Mouse (Mus musculus): Measurements from ENCODE around the gene Sbsn.

DNA sequence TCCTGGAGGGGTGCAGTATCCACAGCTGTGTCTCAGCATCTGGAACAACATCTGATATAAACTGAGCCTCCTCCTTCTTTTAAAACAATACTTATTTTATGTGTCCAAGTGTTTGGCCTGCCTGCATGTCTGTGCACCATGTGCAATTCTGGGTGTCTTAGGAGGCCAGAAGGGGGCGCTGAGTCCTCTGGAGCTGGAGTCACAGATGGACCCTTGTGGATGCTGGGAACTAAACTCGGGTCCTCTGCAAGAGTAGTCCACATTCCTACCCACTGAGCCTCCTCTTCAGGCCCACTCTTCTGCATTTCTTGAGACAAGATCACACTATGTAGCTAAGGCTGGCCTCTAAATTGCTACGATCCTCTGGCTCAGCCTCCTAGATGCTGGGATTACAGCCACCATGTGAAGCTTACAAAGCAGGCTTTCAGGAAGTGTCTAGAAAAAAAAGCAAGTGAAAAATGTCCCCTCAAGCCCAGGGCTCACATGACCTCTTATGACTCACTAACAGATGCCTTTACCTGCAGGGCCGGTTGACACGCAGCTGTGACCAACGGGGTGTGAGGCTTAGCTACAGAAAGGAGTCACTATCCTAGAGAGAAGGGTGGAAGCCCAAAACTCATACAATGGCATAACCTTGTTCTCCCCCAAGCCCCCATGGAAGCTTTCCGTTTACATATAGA is 3.6 kb upstream of the Sbsn start:
- TF ChIP-seq GATA1 (IDR thresholded peaks at IDR 0.05; ENCODE audit: low read length) (no peak), TAL1 (IDR thresholded peaks at IDR 0.05; ENCODE audit: low read length) (no peak)
